Mouse (Mus musculus) midbrain, embryonic 16.5 days (tissue): ENCODE measurements at regions not wholly inside any gene's neighbourhood (a gene's known extent, or its start where the extent isn't known, plus 50 kb on each side); places are given as distances from the start of the nearest gene placed in this dataset.
A peak's percentile ranks its signal among the peaks of the same experiment; 100 is the strongest.

ENCODE experiments used
- ATAC-seq: fragments of 200-750 bp; cut with Nextera tagmentation; 2 replicates; pipeline ENCODE4 v1.8.0; 2017; ENCODE audit warnings: moderate TSS enrichment
- H3K27ac ChIP-seq: fragments of 300-500 bp; sonication (generic); 2 replicates; pipeline ENCODE4 v1.5.1; 2014; ENCODE audit warnings: mild to moderate bottlenecking, low read length, mixed read lengths
- H3K27me3 ChIP-seq: fragments of 300-500 bp; sonication (generic); 2 replicates; pipeline ENCODE4 v1.6.1; 2014; ENCODE audit warnings: low read depth, low read length, mixed read lengths; ENCODE audit not compliant: control insufficient read depth, insufficient read depth
- H3K36me3 ChIP-seq: fragments of 300-500 bp; sonication (generic); 2 replicates; pipeline ENCODE4 v1.6.1; 2014; ENCODE audit warnings: mild to moderate bottlenecking, low read length, moderate library complexity, mixed read lengths; ENCODE audit not compliant: control insufficient read depth, insufficient read depth
- H3K4me1 ChIP-seq: fragments of 300-500 bp; sonication (generic); 2 replicates; pipeline ENCODE4 v1.6.1; 2014; ENCODE audit warnings: mild to moderate bottlenecking, low read length, mixed read lengths; ENCODE audit not compliant: control insufficient read depth, insufficient read depth
- H3K4me2 ChIP-seq: fragments of 300-500 bp; sonication (generic); 2 replicates; pipeline ENCODE4 v1.6.1; 2014; ENCODE audit warnings: mild to moderate bottlenecking, low read length, mixed read lengths
- H3K4me3 ChIP-seq: fragments of 300-500 bp; sonication (generic); 2 replicates; pipeline ENCODE4 v1.5.1; 2014; ENCODE audit warnings: low read depth, mild to moderate bottlenecking, low read length, moderate library complexity, mixed read lengths
- H3K9ac ChIP-seq: fragments of 300-500 bp; sonication (generic); 2 replicates; pipeline ENCODE4 v1.6.1; 2014; ENCODE audit warnings: low read depth, low read length, mixed read lengths
- H3K9me3 ChIP-seq: fragments of 300-500 bp; sonication (generic); replicated peaks from 2 replicates; pipeline ENCODE4 v1.6.1; 2014; ENCODE audit warnings: mild to moderate bottlenecking, low read length, mixed read lengths; ENCODE audit not compliant: control insufficient read depth, poor library complexity, severe bottlenecking
- WGBS: fragments of 180-500 bp; shearing (Covaris S2); extraction: QIAGEN DNeasy Blood & Tissue Kit; methylation state at CpG from one replicate; pipeline ENCODE4 v1.1.7; 2014; 5-methylcytosine and 5-hydroxymethylcytosine counted together

DNA sequence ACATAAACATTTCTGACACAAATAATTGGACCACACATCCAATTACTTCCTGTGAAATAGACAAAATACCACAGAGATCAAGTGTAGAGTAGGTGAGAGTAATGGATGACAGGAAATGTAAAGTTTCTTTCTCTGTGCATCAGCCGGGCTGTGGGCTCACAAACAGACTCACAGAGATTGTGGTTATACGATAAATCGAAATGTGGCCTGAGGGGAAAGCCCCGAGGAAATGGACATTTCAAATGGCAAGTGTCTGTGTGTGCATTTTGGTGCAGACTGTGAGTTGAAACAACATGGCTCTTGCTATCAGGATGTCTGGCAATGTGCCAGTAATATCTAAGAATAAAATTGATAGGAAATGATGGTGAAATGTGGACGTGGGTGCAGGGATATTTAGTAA is 234.8 kb upstream of the Meis1 start:
- no peak for ATAC-seq
- H3K4me1 ChIP-seq = no peaks in the 10 kb centered on the region; the same call in 1 of the 2 replicates
- H3K4me2 ChIP-seq = no peak overlapping the region
- H3K27ac ChIP-seq = no peak overlapping the region
- no peak overlapping the region for H3K9ac ChIP-seq
- no peaks in the 10 kb centered on the region for H3K9me3 ChIP-seq
- H3K36me3 ChIP-seq = no peaks in the 10 kb centered on the region
- 84% methylated on average over 5 of the region's 5 CpGs for WGBS
- no peaks in the 10 kb centered on the region for H3K27me3 ChIP-seq
- H3K4me3 ChIP-seq = no peak overlapping the region

GRCm38 (mm10) chr11:19254183-19254582 is 235.4 kb upstream of the Meis1 start:
- ATAC-seq = no peak
- Histone ChIP-seq H3K27me3 (no peaks in the 10 kb centered on the region), H3K4me3 (no peak overlapping the region), H3K9ac (no peak overlapping the region), H3K4me2 (no peak overlapping the region), H3K4me1 (no peaks in the 10 kb centered on the region; the same call in 1 of the 2 replicates), H3K9me3 (no peaks in the 10 kb centered on the region), H3K27ac (no peak overlapping the region), H3K36me3 (no peaks in the 10 kb centered on the region)
- whole genome bisulfite sequencing = 66% methylated on average over 4 of the region's 4 CpGs

DNA sequence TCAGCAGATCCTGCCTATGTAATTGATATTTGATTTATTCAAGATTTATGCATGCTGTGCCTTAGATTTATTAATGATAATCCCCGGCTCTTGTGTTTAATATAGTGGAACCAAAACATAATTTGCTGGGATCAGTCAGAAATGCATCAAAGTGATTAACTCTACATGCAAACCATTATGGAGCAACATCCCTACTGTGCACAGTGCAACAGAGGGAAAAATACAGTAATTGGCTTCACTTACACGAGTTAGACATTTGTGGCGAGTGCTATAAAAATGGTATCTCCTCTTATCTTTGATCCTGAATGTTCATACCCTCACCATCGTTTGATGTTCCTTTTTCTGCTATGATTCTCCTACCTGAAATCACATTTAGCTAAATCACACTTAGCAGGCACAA is 238.8 kb upstream of the Meis1 start:
- Histone ChIP-seq H3K9me3 (no peaks in the 10 kb centered on the region), H3K27me3 (no peaks in the 10 kb centered on the region), H3K9ac (no peak overlapping the region), H3K4me1 (no peaks in the 10 kb centered on the region; the same call in 1 of the 2 replicates), H3K27ac (no peak overlapping the region), H3K4me2 (no peak overlapping the region), H3K36me3 (no peaks in the 10 kb centered on the region), H3K4me3 (no peak overlapping the region)
- 51% methylated on average over 4 of the region's 4 CpGs for WGBS
- 0 out of 2 replicates have a peak, but pooled peaks have one; percentile 48 for ATAC-seq

GRCm38 (mm10) chr11:19262832-19263231 is 244.0 kb upstream of the Meis1 start:
- no peak overlapping the region for H3K9ac ChIP-seq
- H3K4me2 ChIP-seq = no peak overlapping the region
- ATAC-seq = no peak

GRCm38 (mm10) chr11:19264798-19265671 is 246.2 kb upstream of the Meis1 start:
- Histone ChIP-seq H3K9ac (no peak overlapping the region), H3K4me1 (peaks cover 3% of the 10 kb centered on the region; the same call in 1 of the 2 replicates), H3K4me2 (peak overlapping the region; percentile 1; the same call in 1 of the 2 replicates), H3K9me3 (no peaks in the 10 kb centered on the region), H3K27me3 (no peaks in the 10 kb centered on the region), H3K36me3 (no peaks in the 10 kb centered on the region), H3K4me3 (no peak overlapping the region), H3K27ac (no peak overlapping the region)
- peak; percentile 62 for ATAC-seq
- 48% methylated on average over 18 of the region's 18 CpGs for WGBS

More at GRCm38 (mm10) chr11:19262832-19263231, 244.0 kb upstream of the Meis1 start:
- peaks cover 3% of the 10 kb centered on the region; the same call in 1 of the 2 replicates for H3K4me1 ChIP-seq
- H3K9me3 ChIP-seq = no peaks in the 10 kb centered on the region
- H3K4me3 ChIP-seq = no peak overlapping the region
- no peak overlapping the region for H3K27ac ChIP-seq
- WGBS = 74% methylated on average over 4 of the region's 4 CpGs
- H3K27me3 ChIP-seq = no peaks in the 10 kb centered on the region
- H3K36me3 ChIP-seq = no peaks in the 10 kb centered on the region

DNA sequence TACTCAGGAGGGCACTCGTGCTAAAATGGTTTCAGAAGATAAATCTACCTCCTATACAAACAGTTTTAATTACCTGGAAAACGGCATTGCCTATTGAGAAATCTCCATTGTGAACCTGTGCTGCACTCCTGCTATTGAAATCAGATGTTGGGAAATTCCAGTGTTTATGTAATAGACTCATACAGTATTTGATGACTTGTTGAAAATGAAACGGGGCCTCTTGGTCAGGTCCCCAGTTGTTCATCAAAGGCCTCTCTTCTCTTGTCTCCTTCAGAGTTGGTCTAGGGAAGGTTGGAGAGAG is 246.8 kb upstream of the Meis1 start:
- no peaks in the 10 kb centered on the region for H3K9me3 ChIP-seq
- 63% methylated on average over 3 of the region's 3 CpGs for WGBS
- ATAC-seq = no peak
- no peaks in the 10 kb centered on the region for H3K27me3 ChIP-seq
- H3K9ac ChIP-seq = no peak overlapping the region
- H3K4me2 ChIP-seq = no peak overlapping the region
- H3K36me3 ChIP-seq = no peaks in the 10 kb centered on the region
- no peak overlapping the region for H3K4me3 ChIP-seq
- H3K27ac ChIP-seq = no peak overlapping the region
- H3K4me1 ChIP-seq = peaks cover 3% of the 10 kb centered on the region; the same call in 1 of the 2 replicates

- Histone ChIP-seq H3K36me3 (no peaks in the 10 kb centered on the region), H3K27me3 (no peaks in the 10 kb centered on the region), H3K9ac (no peak overlapping the region), H3K9me3 (no peaks in the 10 kb centered on the region), H3K27ac (no peak overlapping the region), H3K4me1 (no peaks in the 10 kb centered on the region), H3K4me2 (no peak overlapping the region), H3K4me3 (no peak overlapping the region)
- ATAC-seq = no peak
- 74% methylated on average over 6 of the region's 6 CpGs for WGBS
These were observed 272.2 kb upstream of the Meis1 start for GRCm38 (mm10) chr11:19290971-19291370.

- no peak for ATAC-seq
- H3K27me3 ChIP-seq = no peaks in the 10 kb centered on the region
- H3K27ac ChIP-seq = no peak overlapping the region
- no peak overlapping the region for H3K4me2 ChIP-seq
- H3K9me3 ChIP-seq = no peaks in the 10 kb centered on the region
- H3K9ac ChIP-seq = no peak overlapping the region
- WGBS = 96% methylated on average over 1 of the region's 1 CpGs
- no peak overlapping the region for H3K4me3 ChIP-seq
- H3K4me1 ChIP-seq = no peaks in the 10 kb centered on the region
- H3K36me3 ChIP-seq = no peaks in the 10 kb centered on the region
These were observed 280.6 kb upstream of the Meis1 start for GRCm38 (mm10) chr11:19299411-19299810.

DNA sequence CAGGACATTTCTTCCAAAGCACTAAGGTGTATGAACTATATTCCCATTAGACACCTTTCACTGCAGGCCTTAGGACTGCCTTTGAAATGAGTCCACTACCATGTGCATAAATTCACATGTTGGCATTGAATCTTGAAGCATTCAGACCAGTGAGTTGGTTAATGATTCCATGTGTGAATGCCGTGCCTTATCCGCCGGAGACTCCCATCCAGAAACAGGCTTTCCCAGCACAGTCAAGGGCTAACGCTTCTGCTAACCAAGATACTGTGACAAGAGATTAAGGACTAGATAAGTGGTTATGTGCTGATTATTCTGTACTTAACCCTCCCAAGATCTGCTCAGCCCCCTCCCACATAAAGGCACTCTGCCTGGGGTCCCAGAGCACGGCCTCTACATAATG is 287.9 kb upstream of the Meis1 start:
- no peaks in the 10 kb centered on the region for H3K36me3 ChIP-seq
- H3K27me3 ChIP-seq = no peaks in the 10 kb centered on the region
- 92% methylated on average over 5 of the region's 5 CpGs for WGBS
- H3K9ac ChIP-seq = no peak overlapping the region
- H3K4me3 ChIP-seq = no peak overlapping the region
- H3K9me3 ChIP-seq = no peaks in the 10 kb centered on the region
- H3K27ac ChIP-seq = no peak overlapping the region
- H3K4me1 ChIP-seq = no peaks in the 10 kb centered on the region
- no peak overlapping the region for H3K4me2 ChIP-seq
- no peak for ATAC-seq
